Mouse (Mus musculus) intestine, postnatal 0 days (tissue): ENCODE measurements around the gene Gpatch4. TPM values are rescaled to one million over a fixed set of nuclear protein-coding genes. Genes with fewer than 3 reads are reported as not detected.

ENCODE experiments used
- ATAC-seq: fragments of 200-750 bp; cut with Nextera tagmentation; 2 replicates; pipeline ENCODE4 v1.8.0; 2017; ENCODE audit warnings: mild to moderate bottlenecking, moderate TSS enrichment, moderate library complexity
- H3K27ac ChIP-seq: fragments of 300-500 bp; sonication (generic); 2 replicates; pipeline ENCODE4 v1.5.1; 2014; ENCODE audit warnings: mild to moderate bottlenecking, low read depth, low read length, moderate library complexity
- H3K27me3 ChIP-seq: fragments of 300-500 bp; sonication (generic); replicated peaks from 2 replicates; pipeline ENCODE4 v1.6.1; 2014; ENCODE audit warnings: low read length, mixed read lengths; ENCODE audit not compliant: control insufficient read depth, insufficient read depth
- H3K36me3 ChIP-seq: fragments of 300-500 bp; sonication (generic); 2 replicates; pipeline ENCODE4 v1.6.1; 2014; ENCODE audit warnings: mild to moderate bottlenecking, moderate library complexity; ENCODE audit not compliant: control insufficient read depth, insufficient read depth
- H3K4me1 ChIP-seq: fragments of 300-500 bp; sonication (generic); replicated peaks from 2 replicates; pipeline ENCODE4 v1.6.1; 2014; ENCODE audit warnings: antibody characterized with exemption, low read length, mixed read lengths; ENCODE audit not compliant: control insufficient read depth, insufficient read depth
- H3K4me2 ChIP-seq: fragments of 300-500 bp; sonication (generic); replicated peaks from 2 replicates; pipeline ENCODE4 v1.6.1; 2014; ENCODE audit warnings: low read depth, mild to moderate bottlenecking, moderate library complexity
- H3K4me3 ChIP-seq: fragments of 300-500 bp; sonication (generic); 2 replicates; pipeline ENCODE4 v1.5.1; 2014; ENCODE audit warnings: low read depth, low read length
- H3K9ac ChIP-seq: fragments of 300-500 bp; sonication (generic); 2 replicates; pipeline ENCODE4 v1.6.1; 2014; ENCODE audit warnings: mild to moderate bottlenecking, low read depth, low read length
- H3K9me3 ChIP-seq: fragments of 300-500 bp; sonication (generic); 2 replicates; pipeline ENCODE4 v1.6.1; 2016; ENCODE audit warnings: mixed run types; ENCODE audit not compliant: control insufficient read depth
- CTCF ChIP-seq: sonication (generic); IDR thresholded peaks from 2 replicates; pipeline ENCODE4 v1.5.1; 2016; ENCODE audit warnings: low read depth, mild to moderate bottlenecking, control low read depth, antibody characterized with exemption, moderate library complexity
- WGBS: fragments of 180-500 bp; shearing (Covaris S2); extraction: QIAGEN DNeasy Blood & Tissue Kit; methylation state at CpG from one replicate; pipeline ENCODE4 v1.1.7; 2014; 5-methylcytosine and 5-hydroxymethylcytosine counted together
- polyA plus RNA-seq: library from polyadenylated mRNA; unstranded; fragments of >200 nt; fragmentation: Nextera tagmentation; extraction: Ambion mirVana; gene quantifications from 2 replicates; pipeline ENCODE4 v1.2.1, GENCODE M21; 2015

The Gpatch4 gene
- polyA plus RNA-seq, 1 experiment from 2014 or later = 13.6 TPM

- Histone ChIP-seq H3K4me3 (no peak overlapping the region), H3K9me3 (no peaks in the 10 kb centered on the region), H3K36me3 (no peaks in the 10 kb centered on the region), H3K27ac (no peak overlapping the region), H3K27me3 (no peaks in the 10 kb centered on the region), H3K4me1 (no peaks in the 10 kb centered on the region), H3K4me2 (no peak overlapping the region), H3K9ac (no peak overlapping the region)
- TF ChIP-seq CTCF = no peak
- 30% methylated on average over 2 of the region's 2 CpGs for WGBS
- no peak for ATAC-seq
Observed at GRCm38 (mm10) chr3:88068386-88068785, 25.5 kb downstream of the Gpatch4 start.

- WGBS = 4% methylated on average over 5 of the region's 5 CpGs
- no peak overlapping the region for H3K4me2 ChIP-seq
- no peaks in the 10 kb centered on the region for H3K36me3 ChIP-seq
- no peak overlapping the region for H3K4me3 ChIP-seq
- H3K27ac ChIP-seq = no peak overlapping the region
- no peak overlapping the region for H3K9ac ChIP-seq
- no peaks in the 10 kb centered on the region for H3K9me3 ChIP-seq
- peak; percentile 92 for TF ChIP-seq CTCF
- H3K4me1 ChIP-seq = no peaks in the 10 kb centered on the region
- no peak for ATAC-seq
- no peaks in the 10 kb centered on the region for H3K27me3 ChIP-seq
Observed at GRCm38 (mm10) chr3:88071783-88072182, 28.9 kb downstream of the Gpatch4 start.

GRCm38 (mm10) chr3:88073631-88074030 lies 30.7 kb downstream of the Gpatch4 start:
- Histone ChIP-seq H3K4me3 (no peak overlapping the region), H3K9ac (no peak overlapping the region), H3K36me3 (no peaks in the 10 kb centered on the region), H3K4me1 (no peaks in the 10 kb centered on the region), H3K27me3 (0 out of 2 replicates have a peak, but pooled peaks cover 3% of the 10 kb centered on the region), H3K27ac (no peak overlapping the region), H3K4me2 (no peak overlapping the region), H3K9me3 (no peaks in the 10 kb centered on the region)
- 62% methylated on average over 2 of the region's 2 CpGs for WGBS
- TF ChIP-seq CTCF = no peak
- no peak for ATAC-seq

- Histone ChIP-seq H3K27ac (no peak overlapping the region), H3K4me2 (no peak overlapping the region), H3K9ac (no peak overlapping the region), H3K4me3 (no peak overlapping the region), H3K27me3 (0 out of 2 replicates have a peak, but pooled peaks cover 3% of the 10 kb centered on the region), H3K4me1 (no peaks in the 10 kb centered on the region), H3K36me3 (no peaks in the 10 kb centered on the region), H3K9me3 (no peaks in the 10 kb centered on the region)
- no peak for TF ChIP-seq CTCF
- ATAC-seq = no peak
- 72% methylated on average over 2 of the region's 2 CpGs for WGBS
Observed at GRCm38 (mm10) chr3:88074351-88074750, 31.4 kb downstream of the Gpatch4 start.

GRCm38 (mm10) chr3:88074766-88075165 lies 31.9 kb downstream of the Gpatch4 start:
- WGBS = 80% methylated on average over 8 of the region's 8 CpGs

GRCm38 (mm10) chr3:88077441-88077840 lies 34.5 kb downstream of the Gpatch4 start:
- 42% methylated on average over 8 of the region's 8 CpGs for WGBS
- no peak overlapping the region for H3K9ac ChIP-seq
- no peaks in the 10 kb centered on the region for H3K36me3 ChIP-seq
- H3K27me3 ChIP-seq = 0 out of 2 replicates have a peak, but pooled peaks cover 3% of the 10 kb centered on the region
- no peak for TF ChIP-seq CTCF
- no peak overlapping the region for H3K4me3 ChIP-seq
- no peak overlapping the region for H3K27ac ChIP-seq
- H3K9me3 ChIP-seq = no peaks in the 10 kb centered on the region
- 0 out of 2 replicates have a peak, but pooled peaks cover 3% of the 10 kb centered on the region for H3K4me1 ChIP-seq
- no peak overlapping the region for H3K4me2 ChIP-seq
- no peak for ATAC-seq

More at GRCm38 (mm10) chr3:88074766-88075165, 31.9 kb downstream of the Gpatch4 start:
- Histone ChIP-seq H3K9me3 (no peaks in the 10 kb centered on the region), H3K4me1 (no peaks in the 10 kb centered on the region), H3K27ac (no peak overlapping the region), H3K27me3 (0 out of 2 replicates have a peak, but pooled peaks cover 3% of the 10 kb centered on the region), H3K36me3 (no peaks in the 10 kb centered on the region), H3K9ac (no peak overlapping the region), H3K4me2 (no peak overlapping the region), H3K4me3 (no peak overlapping the region)
- no peak for ATAC-seq
- TF ChIP-seq CTCF = no peak

GRCm38 (mm10) chr3:88078204-88078603 lies 35.3 kb downstream of the Gpatch4 start, which contains the start of gene Ttc24:
Gene Ttc24, minus strand, starts transcription at chr3:88078304.
- no peak for TF ChIP-seq CTCF
- H3K4me1 ChIP-seq = 0 out of 2 replicates have a peak, but pooled peaks cover 4% of the 10 kb centered on the region
- H3K27ac ChIP-seq = no peak within 1 kb of the TSS
- no peak within 1 kb of the TSS for H3K9ac ChIP-seq
- H3K4me3 ChIP-seq = no peak within 1 kb of the TSS
- H3K27me3 ChIP-seq = 0 out of 2 replicates have a peak, but pooled peaks cover 3% of the 10 kb centered on the region
- no peak within 1 kb of the TSS for H3K4me2 ChIP-seq
- H3K9me3 ChIP-seq = no peaks in the 10 kb centered on the region
- no peak for ATAC-seq
- no peaks in the 10 kb centered on the region for H3K36me3 ChIP-seq
- WGBS = 72% methylated on average over 4 of the region's 4 CpGs
